Mouse (Mus musculus) forebrain, embryonic 16.5 days (tissue): ENCODE measurements around the gene Cish. TPM values are rescaled to one million over a fixed set of nuclear protein-coding genes. Genes with fewer than 3 reads are reported as not detected.

Experiments used
- ATAC-seq: fragments of 200-750 bp; cut with Nextera tagmentation; 2 replicates; pipeline ENCODE4 v1.8.0; 2017; ENCODE audit warnings: mild to moderate bottlenecking, moderate library complexity
- H3K27ac ChIP-seq: fragments of 300-500 bp; sonication (generic); 2 replicates; pipeline ENCODE4 v1.5.1; 2014; ENCODE audit warnings: low read length, control low read depth
- H3K27me3 ChIP-seq: fragments of 300-500 bp; sonication (generic); replicated peaks from 2 replicates; pipeline ENCODE4 v1.6.1; 2014; ENCODE audit warnings: low read length; ENCODE audit not compliant: control insufficient read depth, insufficient read depth
- H3K36me3 ChIP-seq: fragments of 300-500 bp; sonication (generic); 2 replicates; pipeline ENCODE4 v1.6.1; 2014; ENCODE audit not compliant: control insufficient read depth, insufficient read depth
- H3K4me1 ChIP-seq: fragments of 300-500 bp; sonication (generic); replicated peaks from 2 replicates; pipeline ENCODE4 v1.6.1; 2014; ENCODE audit warnings: low read length; ENCODE audit not compliant: control insufficient read depth, insufficient read depth
- H3K4me2 ChIP-seq: fragments of 300-500 bp; sonication (generic); 2 replicates; pipeline ENCODE4 v1.6.1; 2014; ENCODE audit warnings: mild to moderate bottlenecking, low read length, control low read depth
- H3K4me3 ChIP-seq: fragments of 300-500 bp; sonication (generic); replicated peaks from 2 replicates; pipeline ENCODE4 v1.5.1; 2014; ENCODE audit warnings: mild to moderate bottlenecking, low read length, control low read depth
- H3K9ac ChIP-seq: fragments of 300-500 bp; sonication (generic); replicated peaks from 2 replicates; pipeline ENCODE4 v1.6.1; 2014; ENCODE audit warnings: low read depth, low read length, control low read depth
- H3K9me3 ChIP-seq: fragments of 300-500 bp; sonication (generic); 2 replicates; pipeline ENCODE4 v1.6.1; 2016; ENCODE audit warnings: low read length; ENCODE audit not compliant: control insufficient read depth
- WGBS: fragments of 180-500 bp; shearing (Covaris S2); extraction: QIAGEN DNeasy Blood & Tissue Kit; methylation state at CpG from one replicate; pipeline ENCODE4 v1.1.7; 2014; 5-methylcytosine and 5-hydroxymethylcytosine counted together
- polyA plus RNA-seq: library from polyadenylated mRNA; unstranded; fragments of >200 nt; fragmentation: Nextera tagmentation; extraction: Ambion mirVana; gene quantifications from 2 replicates; pipeline ENCODE4 v1.2.1, GENCODE M21; 2015

The Cish gene
- polyA plus RNA-seq, 1 experiment from 2014 or later, result 11.1 TPM

DNA sequence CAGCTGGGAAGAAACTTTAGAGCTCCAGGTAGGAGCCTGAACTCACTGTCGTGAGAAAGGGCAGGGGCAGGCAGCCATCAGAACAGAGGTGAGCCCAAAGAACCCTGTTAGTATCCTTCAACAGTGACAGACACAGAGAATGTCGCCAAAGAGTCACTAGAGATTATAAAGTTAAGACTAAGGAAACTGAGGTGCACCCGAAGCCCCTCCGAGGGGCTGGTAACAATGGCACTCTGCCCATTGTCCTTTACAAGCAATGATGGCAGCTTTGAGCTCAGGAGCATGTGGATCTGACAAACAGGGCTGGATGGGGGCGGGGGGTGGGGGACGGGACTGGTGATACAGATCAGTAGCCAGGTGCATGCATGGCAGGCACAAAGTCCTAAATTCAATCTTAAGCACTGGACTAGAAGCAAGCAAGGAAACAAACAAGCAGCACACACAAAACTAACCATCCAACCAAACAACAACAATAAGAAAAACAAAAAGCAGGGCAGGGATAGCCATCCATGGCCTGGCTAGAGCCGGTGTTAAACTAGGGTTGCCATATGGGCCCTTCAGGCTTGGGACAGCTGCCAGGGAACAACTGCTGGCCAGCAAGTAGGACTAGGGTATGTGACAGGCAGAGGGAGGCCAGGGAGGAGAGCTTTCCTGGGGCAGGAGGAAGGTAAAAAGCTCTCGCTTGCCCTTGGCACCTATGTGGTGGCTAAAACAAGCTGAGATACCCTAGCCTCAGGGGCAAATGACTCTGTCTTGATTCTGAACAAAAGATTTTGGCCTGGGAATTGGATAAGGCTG lies 47.5 kb downstream of the Cish start:
- H3K9ac ChIP-seq, result 0 out of 2 replicates have a peak overlapping the region, but pooled peaks have one; percentile 7
- H3K27me3 ChIP-seq, result no peaks in the 10 kb centered on the region
- 66% methylated on average over 8 of the region's 8 CpGs for WGBS
- ATAC-seq, result no peak
- H3K9me3 ChIP-seq, result no peaks in the 10 kb centered on the region
- H3K27ac ChIP-seq, result no peak overlapping the region
- H3K4me1 ChIP-seq, result peaks cover 16% of the 10 kb centered on the region
- no peak overlapping the region for H3K4me3 ChIP-seq
- no peaks in the 10 kb centered on the region for H3K36me3 ChIP-seq
- no peak overlapping the region for H3K4me2 ChIP-seq

DNA sequence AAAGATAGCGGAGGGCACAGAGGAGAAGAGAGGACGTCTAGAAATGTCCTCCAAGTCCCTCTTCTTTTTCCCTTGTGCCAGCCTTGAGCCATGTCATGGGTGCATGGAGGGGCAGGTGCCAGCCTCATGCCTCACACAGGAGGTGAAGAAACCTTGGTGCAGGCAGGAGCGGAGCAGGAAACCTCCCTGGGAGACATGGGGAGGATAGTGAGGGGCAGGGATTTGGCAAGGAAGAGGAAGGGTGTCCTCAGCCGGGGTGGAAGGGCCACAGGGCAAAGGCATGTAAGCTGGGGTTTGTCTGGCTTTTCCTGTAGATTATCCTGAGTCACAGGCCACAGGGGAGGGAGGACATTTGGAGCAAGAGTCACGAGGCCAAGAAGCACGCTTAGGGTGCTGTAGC lies 48.2 kb downstream of the Cish start:
- peaks cover 10% of the 10 kb centered on the region for H3K4me1 ChIP-seq
- no peak overlapping the region for H3K4me2 ChIP-seq
- H3K27ac ChIP-seq, result no peak overlapping the region
- H3K27me3 ChIP-seq, result no peaks in the 10 kb centered on the region
- H3K9me3 ChIP-seq, result no peaks in the 10 kb centered on the region
- 77% methylated on average over 6 of the region's 6 CpGs for WGBS
- no peak for ATAC-seq
- no peaks in the 10 kb centered on the region for H3K36me3 ChIP-seq
- no peak overlapping the region for H3K9ac ChIP-seq
- no peak overlapping the region for H3K4me3 ChIP-seq

DNA sequence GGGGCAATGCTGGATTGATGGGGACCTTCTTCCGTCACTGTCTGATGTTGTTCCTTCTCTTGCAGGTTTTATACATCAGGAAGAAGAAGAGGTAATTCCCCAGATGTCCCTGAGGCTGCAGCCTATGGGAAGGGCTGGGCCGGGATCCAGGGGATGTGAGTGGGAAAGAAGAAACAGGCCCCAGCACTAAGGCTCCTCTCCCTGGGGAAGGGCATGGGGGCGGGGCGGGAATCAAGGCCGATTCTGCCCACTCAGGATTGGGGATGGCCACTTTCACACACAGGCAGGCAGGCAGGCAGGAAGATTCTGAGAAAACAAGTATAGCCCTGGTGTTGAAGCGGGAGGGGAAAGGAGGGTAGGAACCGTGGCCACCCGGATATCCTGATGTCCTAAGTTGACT lies 50.3 kb downstream of the Cish start:
- Histone ChIP-seq H3K36me3 (no peaks in the 10 kb centered on the region), H3K4me3 (no peak overlapping the region), H3K27me3 (no peaks in the 10 kb centered on the region), H3K9ac (no peak overlapping the region), H3K27ac (no peak overlapping the region), H3K4me2 (no peak overlapping the region), H3K4me1 (peaks cover 3% of the 10 kb centered on the region), H3K9me3 (no peaks in the 10 kb centered on the region)
- WGBS, result 91% methylated on average over 8 of the region's 8 CpGs
- no peak for ATAC-seq

DNA sequence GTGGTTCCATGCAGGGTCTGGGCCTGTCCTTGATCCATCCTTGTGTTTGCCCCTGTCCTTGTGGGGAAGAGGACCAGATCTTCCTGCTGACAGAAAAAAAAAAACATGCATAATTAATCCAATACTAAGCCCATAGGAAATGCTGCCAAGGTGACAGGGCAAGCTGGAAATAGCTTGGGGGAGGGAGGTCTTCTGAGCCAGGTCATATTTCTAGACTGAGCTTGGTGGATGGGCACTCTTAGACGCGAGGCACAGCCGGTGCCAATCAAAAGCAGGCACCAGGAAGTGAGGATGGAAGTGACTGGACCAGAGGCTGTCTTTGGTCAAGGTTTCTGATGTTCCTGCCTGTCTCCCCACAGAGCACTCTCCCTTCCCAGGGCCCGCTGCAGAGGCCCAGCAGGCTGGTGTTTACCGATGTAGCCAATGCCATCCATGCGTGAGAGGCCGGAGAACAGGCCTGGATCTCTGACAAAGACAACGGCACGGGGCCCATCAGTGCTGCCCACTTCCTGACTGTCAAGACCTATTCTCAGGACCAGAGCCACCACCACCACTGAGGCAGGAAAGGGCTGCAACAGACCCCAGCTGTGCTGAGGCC lies 51.9 kb downstream of the Cish start:
- no peak for ATAC-seq
- Histone ChIP-seq H3K9me3 (no peaks in the 10 kb centered on the region), H3K36me3 (no peaks in the 10 kb centered on the region), H3K27me3 (no peaks in the 10 kb centered on the region), H3K27ac (no peak overlapping the region), H3K4me1 (no peaks in the 10 kb centered on the region), H3K4me3 (no peak overlapping the region), H3K9ac (no peak overlapping the region), H3K4me2 (no peak overlapping the region)
- 80% methylated on average over 9 of the region's 9 CpGs for WGBS

DNA sequence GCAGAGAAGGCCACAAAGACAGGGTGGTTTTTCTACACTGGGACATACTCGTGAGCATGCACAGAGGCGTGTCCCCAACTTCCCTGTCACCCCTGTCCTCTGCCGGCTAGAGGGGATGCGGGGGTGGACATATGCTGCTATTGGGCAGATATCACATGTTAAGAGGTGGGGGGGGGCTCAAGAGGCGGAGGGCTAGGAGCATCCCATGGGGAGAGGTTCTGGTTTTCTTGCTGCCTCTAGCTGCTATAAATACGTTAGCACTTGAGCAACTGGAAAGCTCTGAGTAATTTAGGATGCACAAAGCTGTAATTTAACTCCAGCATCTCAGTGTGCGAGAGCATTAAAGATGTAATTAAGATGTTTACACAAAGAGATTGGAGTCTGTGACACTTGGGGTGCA lies 53.5 kb downstream of the Cish start:
- ATAC-seq, result no peak
- Histone ChIP-seq H3K9me3 (no peaks in the 10 kb centered on the region), H3K9ac (no peak overlapping the region), H3K36me3 (no peaks in the 10 kb centered on the region), H3K4me1 (no peaks in the 10 kb centered on the region), H3K27ac (no peak overlapping the region), H3K4me2 (no peak overlapping the region), H3K27me3 (no peaks in the 10 kb centered on the region), H3K4me3 (no peak overlapping the region)
- 61% methylated on average over 7 of the region's 7 CpGs for WGBS

Other genes starting within 250 kb of the Cish start
- gene Dock3, start 64.1 kb upstream of the Cish start, polyA plus RNA-seq, result 23.2 and 23.6 TPM in 2 replicates
- 1.4 and 1.7 TPM in 2 replicates for gene Mapkapk3, start 6.1 kb upstream of the Cish start, polyA plus RNA-seq
- gene Hemk1, start 42.3 kb downstream of the Cish start, polyA plus RNA-seq, result 15.6 and 18.8 TPM in 2 replicates
- gene 6430571L13Rik, start 44.6 kb downstream of the Cish start, polyA plus RNA-seq, result 3.3 and 5.4 TPM in 2 replicates
- gene Cacna2d2, start 103.6 kb downstream of the Cish start, polyA plus RNA-seq, result 3.6 and 5.8 TPM in 2 replicates
- gene Tmem115, start 237.9 kb downstream of the Cish start, polyA plus RNA-seq, result 41.9 and 44.5 TPM in 2 replicates
- gene Cyb561d2, start 246.2 kb downstream of the Cish start, polyA plus RNA-seq, result 35.7 and 38.5 TPM in 2 replicates
- 88.4 and 89.8 TPM in 2 replicates for gene Nprl2, start 246.2 kb downstream of the Cish start, polyA plus RNA-seq